Mouse (Mus musculus) monocyte, adult 2 months (primary cell): Measurements from ENCODE around the gene Gm20388.

Source experiments
- DNase-seq, 2 experiments: peaks; one replicate each; pipeline ENCODE4 v3.0.0; 2022; ENCODE audit warnings: low spot score in 2 of 2, low read depth in 1 of 2

The Gm20388 gene

DNA sequence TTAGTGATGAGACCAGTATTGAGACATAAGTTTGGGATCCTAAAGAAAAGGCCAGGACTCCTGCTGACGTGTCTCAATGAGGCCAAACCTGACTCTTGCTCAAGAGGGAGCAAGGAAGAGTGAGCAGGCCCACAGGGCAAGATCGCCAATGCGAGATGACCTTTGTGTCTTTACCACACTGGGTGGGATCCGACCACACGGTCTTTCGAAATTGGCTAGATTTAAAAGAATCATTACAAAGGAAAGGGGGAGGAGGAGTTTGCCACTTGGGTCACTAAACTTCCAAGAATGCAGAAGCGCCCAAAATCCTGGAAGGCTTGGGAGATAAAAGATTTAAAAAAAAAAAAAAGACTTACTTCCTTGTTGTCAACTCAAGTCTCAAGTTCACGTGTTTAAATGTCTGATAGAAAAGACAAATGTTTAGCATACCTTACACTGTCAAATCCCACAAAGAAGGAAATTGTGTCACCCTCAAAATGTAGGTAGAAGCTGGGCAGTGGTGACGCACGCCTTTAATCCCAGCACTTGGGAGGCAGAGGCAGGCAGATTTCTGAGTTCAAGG, 1936.7 kb downstream of the Gm20388 start:
- no peak for DNase-seq

DNA sequence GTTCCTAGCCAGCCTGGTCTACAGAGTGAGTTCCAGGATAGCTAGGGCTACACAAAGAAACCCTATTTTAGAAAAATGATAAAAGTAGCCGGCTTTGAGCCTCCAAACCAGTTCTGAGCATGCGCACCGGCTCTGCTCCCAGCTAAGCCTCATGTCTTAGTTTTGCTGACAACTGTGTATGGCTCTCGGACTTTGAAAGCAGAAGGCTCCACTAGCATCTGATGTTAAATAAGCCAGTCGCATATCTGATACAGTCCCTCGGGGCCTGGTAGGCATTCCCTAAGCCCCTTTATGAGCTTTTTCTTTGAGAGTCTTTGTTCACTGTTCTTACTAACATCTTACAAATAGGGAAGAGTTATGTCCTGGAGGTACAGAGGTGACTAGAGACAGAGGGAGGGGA, 1937.3 kb downstream of the Gm20388 start:
- DNase-seq: no peak

DNA sequence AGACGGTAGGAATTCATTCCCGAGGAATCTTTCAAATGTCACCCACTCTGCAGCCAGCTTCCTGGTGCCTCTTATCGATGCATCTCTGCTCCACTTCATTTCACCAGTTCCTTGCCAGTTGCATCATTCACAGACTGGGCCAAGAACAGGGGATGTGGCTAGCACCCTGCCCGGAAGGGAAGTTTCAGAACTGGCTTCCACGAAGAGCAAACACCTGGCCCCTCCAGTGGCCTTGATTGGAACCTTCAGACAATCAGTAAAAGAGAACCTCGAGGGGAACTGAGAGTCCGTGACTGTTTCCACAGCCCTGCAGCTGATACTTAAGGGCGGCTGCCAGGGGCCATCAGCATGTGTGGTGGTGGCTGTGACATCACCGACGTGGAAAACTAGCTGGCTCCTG, 1937.9 kb downstream of the Gm20388 start:
- peak in 1 of 2 experiments; percentile 14 for DNase-seq

DNA sequence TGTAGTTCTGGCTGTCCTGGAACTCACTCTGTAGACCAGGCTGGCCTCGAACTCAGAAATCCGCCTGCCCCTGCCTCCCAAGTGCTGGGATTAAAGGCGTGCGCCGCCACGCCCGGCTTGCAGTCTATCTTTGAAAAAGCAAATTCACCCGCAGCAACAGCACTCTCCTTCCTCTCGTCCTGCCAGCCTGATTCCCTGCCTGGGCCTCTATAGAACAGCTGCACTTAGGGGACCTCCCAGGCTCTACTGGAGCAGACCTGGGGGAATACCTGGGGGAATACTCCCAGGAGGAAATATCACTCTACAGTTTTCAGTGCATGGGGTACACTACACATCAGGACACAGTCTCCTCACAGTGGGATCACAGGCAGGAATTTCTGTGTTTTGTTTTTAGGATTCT, 1938.7 kb downstream of the Gm20388 start:
- no peak for DNase-seq

DNA sequence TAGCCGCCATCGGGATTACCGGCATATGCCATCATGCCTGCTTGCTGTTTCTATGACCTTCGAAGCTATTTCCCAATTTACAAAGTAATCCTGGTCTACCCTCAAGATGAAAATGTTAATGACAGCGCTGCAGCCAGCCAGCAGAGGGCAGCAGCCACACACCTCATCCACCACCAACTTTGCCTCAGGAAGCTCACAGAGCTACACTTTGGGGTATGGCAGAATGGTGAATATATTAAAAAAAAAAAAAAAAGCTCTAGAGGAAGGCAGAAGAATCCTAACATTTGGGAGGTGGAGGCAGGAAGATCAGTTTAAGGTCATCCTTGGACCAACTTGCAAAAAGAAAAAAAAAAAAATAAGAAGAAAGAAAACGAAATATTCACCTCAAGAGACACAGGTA, 1939.4 kb downstream of the Gm20388 start:
- DNase-seq: peak in 1 of 2 experiments; percentile 59

DNA sequence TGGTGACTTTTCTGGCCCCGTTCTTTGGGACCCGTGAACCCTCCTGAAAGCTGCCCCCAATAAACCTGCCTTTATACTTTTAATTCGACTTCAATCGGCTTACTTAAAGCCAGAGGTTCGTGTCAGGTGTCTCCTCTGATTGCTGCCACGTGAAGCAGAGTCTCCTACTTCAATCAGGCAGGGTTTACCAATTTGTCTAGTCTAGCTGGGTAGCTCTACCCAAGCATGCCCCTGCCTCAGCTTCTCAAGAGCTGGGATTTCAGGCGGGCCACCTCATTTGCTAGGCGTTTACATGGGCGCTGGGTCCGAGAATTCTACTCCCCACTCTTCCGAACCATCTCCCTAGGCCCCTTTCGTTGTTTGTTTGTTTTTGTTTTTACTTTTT, 1939.8 kb downstream of the Gm20388 start:
- no peak for DNase-seq

DNA sequence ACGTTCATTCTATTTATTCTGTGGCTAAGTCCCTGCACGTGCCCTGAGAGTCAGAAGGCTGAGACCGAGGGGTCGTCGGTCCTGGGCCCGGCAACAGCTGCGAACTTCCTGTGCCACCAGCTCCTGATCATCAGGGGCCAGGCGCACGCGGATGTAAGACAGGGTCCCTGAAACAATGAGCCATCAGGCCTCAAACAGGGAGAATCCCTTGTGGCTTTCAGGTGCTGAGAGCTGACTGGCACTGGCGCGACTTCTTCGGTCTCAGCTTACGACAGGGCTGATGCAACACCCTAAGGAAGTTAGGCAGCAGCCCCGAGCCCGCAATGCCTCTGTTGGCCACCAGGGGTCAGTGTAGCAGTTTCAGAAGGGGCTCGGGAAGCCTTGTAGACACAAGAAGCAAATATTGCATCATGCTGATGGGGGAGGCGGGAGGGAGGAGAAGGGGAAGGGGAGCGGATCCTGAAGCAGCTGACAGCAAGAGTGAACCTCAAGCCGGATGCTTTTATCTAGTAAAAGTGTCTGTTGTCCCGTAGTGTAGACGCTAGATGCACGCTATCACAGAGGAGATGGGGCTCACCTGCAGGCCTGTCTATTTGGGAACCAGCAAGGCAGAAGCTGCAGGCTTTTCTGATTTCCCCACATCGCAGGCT, 1940.3 kb downstream of the Gm20388 start:
- DNase-seq: peak; percentile 94 to 95

DNA sequence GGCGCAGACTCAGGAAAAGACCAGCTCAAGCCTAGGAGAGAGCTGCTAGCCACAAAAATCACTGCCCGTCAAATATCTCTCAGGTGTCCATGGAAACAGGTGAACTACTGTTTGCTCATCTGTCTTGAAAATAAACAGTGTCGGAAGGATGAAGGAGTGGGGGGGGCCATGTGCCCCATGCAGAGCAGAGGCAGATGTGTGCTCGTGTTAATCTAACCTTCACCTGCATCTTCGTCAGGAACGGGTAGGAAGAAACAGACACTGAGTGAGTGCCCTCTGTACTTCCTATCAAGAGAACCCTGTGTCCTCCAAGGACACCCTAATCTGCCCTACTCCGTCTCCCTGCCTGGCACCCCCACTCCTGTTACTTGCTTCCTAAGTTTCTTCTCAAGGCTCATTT, 1941.1 kb downstream of the Gm20388 start:
- DNase-seq: no peak

DNA sequence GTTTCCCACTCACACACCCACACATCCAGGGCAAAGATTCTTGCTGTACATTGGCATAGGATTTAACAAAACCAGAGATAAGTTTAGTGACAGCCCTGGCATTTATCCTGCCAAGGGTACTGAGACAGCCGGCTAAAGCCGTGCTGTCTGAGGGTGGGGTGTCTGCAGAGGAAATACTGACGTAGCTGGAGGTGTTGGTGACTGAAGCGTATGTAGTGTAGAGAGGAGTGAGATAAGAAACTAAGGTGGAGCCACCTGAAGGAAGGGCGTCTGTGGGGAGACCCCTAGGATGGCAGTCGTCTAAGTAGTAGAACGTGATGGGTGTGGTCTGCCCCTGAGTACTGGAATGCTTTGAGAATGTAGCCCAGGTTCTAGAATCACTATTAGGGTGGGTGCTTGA, 1941.8 kb downstream of the Gm20388 start:
- no peak for DNase-seq

DNA sequence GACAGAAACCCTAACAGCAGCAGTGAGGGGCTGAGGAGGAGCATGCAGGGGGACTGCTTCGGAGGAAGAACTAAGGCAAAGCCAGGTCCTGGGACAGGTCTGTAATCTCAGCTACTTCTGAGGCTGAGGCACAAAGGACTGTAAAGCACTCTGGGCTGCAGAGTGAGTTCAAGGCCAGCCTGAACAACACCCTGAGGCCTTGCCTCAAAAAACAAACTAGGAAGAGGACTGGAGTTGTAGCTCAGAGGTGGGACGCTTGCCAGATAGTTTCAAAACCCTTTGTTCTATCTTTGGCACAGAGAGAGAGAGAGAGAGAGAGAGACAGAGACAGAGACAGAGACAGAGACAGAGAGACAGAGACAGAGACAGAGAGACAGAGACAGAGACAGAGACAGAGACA, 1942.9 kb downstream of the Gm20388 start:
- no peak for DNase-seq

DNA sequence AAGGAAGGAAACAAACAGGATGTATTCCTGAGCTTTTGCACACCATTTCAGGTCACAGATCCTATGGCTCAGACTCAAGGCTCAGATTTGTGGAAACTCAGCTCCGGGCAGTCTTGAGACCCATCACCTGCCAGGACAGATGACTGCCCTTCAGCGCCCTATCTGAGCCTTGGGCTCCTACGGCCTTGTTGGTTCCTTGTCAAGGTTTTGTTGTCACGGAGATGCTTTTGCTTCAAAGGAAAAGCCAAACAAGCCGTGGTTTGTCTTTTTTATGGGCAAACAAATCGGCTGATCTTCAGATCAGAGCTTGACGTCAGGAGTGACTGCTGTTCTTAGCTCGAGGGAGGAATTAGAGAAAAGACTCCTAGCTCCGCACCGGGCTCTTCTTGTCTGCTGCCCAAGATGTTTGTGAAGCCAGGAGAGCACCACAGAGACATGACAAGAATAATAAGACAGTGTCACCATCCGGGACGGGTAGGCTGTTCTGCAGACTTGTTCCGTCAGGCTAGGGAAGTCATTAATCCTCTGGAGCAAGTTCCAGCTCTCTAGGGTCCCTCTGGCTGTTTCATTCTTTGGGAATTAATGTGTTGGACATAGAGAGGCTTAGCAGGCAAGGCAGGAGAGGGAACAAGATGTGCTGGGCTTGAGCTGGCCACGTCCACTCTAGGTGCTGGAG, 1945.6 kb downstream of the Gm20388 start:
- no peak for DNase-seq

DNA sequence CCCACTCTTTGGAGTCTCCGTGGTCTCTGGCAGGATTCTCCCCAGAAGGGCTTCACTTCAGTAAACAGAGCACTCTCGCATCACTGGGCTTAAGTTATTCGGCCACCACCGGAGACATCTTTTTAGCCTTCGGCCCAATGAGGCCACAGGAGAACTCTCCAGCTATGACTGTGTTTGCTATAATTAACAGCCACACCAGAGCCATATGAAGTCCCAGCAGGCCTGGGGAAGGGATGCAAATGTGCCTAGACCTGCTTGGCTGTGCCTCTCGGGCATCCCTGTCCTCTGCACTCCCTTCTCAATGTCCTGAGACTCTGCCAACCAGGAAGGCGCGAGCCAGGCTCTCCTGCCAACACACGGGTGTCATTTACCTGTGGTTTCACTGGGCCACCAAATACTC, 1946.7 kb downstream of the Gm20388 start:
- DNase-seq: no peak

DNA sequence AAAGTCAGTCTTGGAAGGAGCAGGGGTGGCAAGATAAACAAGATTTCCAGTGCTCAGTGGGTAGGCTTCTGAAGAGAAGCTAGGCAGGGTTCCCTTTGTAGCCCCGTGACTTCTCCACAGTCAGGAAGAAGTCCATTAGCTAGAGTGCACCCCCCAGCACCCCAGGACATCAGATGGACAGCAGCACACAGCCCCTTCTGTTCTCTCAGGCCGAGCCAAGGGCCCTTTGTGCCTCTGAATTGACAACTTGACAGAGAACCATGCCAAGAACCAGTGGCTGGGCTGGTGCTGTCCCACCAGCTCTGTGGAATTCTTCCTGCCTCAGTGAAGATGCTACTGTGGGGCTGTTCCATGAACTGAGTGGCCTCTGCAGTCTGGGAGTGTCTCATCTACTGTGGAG, 1947.1 kb downstream of the Gm20388 start:
- no peak for DNase-seq

DNA sequence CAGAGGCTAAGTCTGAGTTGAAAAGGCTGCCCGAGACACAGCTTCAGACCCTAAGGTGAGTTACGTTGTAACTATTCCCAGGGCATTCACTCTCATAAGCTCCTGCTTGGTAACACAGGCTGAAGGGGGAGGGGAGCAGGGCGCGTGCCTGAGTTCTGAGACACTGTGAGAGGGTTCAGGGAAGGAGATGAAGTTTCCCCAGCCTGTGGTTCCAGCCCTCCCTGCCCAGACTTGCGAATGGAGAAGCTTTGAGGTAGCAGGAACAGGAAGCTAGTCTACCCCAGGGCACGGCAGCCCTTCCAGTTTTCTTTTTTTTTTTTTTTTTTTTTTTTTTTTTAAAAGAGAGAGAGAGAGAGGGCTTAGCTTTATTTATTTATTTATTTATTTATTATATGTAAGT, 1950.6 kb downstream of the Gm20388 start:
- DNase-seq: no peak

DNA sequence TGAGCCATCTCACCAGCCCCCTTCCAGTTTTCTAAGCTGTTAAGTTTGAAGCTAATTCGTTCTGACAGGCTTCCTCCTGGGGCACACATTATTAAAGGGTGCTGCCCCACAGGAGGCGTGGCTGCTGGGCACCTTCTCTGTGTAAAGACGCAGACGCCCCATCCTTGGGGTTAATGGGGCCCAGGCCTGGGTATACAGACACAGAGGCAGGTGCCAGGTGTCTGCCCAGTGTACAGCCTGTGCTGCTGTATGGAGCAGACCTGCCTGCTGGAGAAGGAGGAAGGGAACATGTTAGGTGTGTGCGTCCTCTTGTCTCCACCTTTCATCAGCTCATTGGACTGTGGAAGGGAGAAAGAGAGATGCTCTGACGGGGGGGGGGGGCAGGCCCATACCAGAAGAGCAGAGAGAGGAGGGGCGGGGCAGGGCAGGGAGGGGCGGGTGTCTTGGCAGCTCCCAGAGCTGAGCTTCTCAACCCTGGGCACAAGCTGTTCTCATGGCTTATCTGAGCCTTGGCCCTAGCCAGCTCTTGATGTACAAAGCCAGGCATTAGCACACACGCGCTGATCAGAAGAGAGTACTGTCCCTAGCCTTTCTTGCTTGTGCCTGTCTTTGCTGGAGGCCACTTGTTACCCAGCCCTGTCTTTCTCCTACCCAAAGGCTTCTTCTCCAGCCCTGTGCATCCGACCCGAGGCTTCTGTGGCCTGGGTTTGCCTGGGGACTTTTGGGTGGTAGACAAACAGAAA, 1951.3 kb downstream of the Gm20388 start:
- no peak for DNase-seq

DNA sequence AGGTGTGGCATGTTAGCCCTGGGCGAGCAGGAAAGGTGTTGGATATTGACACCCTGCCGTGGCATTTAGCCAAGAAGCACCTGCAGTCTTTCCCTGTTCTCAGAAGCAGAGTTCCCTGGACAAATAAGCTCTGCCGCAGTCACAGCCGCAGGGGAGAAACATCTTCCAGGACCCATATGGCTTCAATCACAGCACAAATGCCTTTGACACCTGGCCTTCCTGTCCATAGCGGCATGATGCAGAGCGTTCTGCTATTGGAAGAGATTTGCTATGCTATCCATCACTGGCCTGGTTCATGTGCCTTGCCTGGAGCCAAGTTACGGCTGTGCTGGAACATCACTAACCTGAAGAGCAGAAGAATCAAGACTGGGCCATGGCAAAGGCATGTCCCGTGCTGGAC, 1954.7 kb downstream of the Gm20388 start:
- DNase-seq: no peak

DNA sequence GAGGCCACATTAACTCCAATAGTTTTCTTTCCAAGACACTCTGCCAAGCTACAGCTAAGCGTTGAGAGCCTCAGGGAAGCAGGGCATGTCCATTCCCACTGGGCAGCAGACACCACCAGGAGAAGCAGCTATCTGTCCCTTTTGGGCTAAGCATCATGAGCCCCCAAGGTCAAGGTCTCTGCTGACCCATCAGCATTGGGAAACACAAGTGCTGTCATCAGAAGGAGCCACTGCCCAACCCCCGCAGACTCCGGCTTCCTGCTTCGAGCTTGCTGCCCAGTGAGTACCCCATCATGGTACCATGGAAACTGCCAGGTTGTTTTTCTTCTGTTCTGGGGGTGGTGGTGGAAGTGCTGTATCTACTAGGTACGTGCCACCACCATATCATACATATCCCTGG, 1957.6 kb downstream of the Gm20388 start:
- no peak for DNase-seq

DNA sequence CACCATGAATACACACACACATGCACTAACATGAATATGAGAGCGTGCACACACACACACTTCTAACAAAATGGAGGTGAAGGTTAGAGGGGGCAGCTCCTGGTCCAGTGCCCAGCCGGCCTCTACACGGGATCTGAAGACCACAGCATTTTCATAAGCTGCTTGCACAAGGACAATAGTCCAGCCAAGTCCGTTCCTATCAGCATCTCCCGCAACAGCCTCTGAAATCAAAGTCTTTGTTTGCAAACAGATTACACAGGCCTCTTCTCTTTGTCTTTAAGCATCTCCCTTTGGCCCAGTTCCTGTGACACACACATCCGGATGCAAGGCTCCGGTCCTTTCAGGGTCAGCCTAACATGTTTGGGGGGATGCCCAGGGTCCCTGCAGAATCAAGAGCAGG, 1958.3 kb downstream of the Gm20388 start:
- DNase-seq: no peak

DNA sequence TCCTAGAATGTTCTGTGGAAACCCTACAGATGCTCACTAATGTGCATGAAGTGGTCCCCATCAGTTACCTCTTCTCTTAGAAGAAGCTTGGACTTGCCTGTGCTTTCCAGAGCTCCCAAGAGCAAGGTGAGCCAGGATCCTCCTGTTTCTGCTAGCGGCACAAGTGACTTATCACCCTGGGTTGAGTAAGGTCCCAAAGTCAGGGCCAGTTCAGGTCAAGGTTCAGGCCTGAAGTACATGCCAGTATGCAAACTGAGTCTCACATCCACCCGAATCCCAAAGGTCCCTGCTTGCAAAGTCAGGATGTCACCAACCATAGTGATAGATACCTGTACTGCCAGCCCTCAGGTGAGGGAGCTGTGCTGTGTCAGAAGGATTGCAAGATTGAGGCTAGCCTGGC, 1959.5 kb downstream of the Gm20388 start:
- DNase-seq: no peak

DNA sequence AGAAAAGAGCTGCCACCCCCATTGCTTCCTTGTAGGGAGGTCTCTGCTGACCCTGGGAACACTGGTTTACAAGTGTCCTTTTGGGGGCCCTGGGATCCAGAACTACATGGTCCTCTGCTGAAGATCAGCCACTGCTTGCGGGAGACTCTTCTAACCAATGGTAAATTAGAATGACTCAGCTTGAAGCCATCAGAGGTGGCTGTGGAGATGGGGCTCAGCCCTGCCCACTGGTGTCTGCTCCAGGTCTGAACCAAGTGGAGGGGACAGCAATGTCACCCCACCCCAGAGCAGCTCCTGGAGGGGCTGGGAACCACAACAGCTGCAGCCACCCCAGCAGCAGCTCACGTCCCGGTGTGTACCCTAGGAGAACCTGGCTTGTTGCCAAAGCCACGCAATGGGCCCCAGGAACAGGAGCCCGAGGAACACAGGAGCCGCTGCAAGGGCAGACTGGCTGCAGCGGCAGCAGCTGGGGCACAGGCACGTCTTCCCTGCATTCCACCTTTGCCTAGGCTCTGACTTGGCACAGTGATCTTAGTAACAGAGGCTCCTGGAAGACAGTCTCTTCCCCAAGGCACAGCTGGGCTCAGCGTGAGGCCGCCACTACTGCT, 1961.3 kb downstream of the Gm20388 start:
- DNase-seq: no peak

DNA sequence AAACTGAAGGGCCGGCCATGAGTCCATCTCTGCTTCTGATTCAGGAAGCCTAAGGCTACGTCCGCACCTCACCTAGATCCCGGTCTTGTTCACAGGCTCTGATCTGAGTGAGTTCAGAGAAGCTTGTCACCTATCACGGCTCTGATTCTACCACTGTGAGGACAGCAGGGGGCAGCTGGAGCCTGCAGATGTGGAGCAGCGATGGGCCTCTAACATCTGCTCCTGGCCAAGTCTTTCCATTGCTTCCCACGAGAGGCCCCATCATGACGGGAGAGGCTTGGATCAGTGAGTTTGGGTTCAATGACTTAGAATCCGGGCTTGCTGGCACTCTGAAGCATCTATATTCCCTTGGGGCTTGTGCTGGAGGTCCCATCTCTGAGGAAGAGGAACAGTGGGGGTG, 1963.4 kb downstream of the Gm20388 start:
- DNase-seq: no peak

DNA sequence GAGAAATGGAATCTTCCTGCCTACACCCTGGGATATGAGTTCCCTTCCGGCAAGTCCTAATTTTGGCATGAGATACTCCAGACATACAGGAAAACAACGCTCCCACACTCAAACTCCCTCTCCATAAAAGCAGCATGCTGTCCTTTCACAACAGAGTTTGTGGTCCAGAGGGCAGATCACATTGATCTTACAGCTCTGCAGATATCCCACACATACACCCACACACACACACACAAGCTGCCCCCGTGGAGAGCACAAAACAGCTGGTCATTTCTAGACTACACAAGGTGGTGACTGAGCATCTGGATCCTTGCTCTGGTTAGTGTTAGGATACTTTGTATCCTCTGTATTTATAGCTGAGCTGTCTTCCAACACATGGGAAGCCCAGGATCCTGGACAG, 1964.4 kb downstream of the Gm20388 start:
- DNase-seq: no peak
